Mouse (Mus musculus) embryonic facial prominence, embryonic 10.5 days (tissue): ENCODE data around the gene Tmem38b. TPM values are rescaled to one million over a fixed set of nuclear protein-coding genes. Genes with fewer than 3 reads are reported as not detected.

Source experiments
- DNase-seq: peaks from one replicate; pipeline ENCODE4 v3.0.0-alpha.2; 2017; ENCODE audit warnings: low spot score
- H3K27ac ChIP-seq: fragments of 300-500 bp; sonication (generic); replicated peaks from 2 replicates; pipeline ENCODE4 v1.5.1; 2016; ENCODE audit warnings: mild to moderate bottlenecking
- H3K27me3 ChIP-seq: fragments of 300-500 bp; sonication (generic); replicated peaks from 2 replicates; pipeline ENCODE4 v1.6.1; 2016; ENCODE audit warnings: low read depth, mild to moderate bottlenecking; ENCODE audit not compliant: poor library complexity, severe bottlenecking
- H3K36me3 ChIP-seq: fragments of 300-500 bp; sonication (generic); replicated peaks from 2 replicates; pipeline ENCODE4 v1.6.1; 2016; ENCODE audit warnings: mild to moderate bottlenecking, moderate library complexity
- H3K4me1 ChIP-seq: fragments of 300-500 bp; sonication (generic); 2 replicates; pipeline ENCODE4 v1.6.1; 2016
- H3K4me3 ChIP-seq: fragments of 300-500 bp; sonication (generic); 2 replicates; pipeline ENCODE4 v1.5.1; 2016; ENCODE audit warnings: mild to moderate bottlenecking, moderate library complexity
- H3K9me3 ChIP-seq: fragments of 300-500 bp; sonication (generic); 2 replicates; pipeline ENCODE4 v1.6.1; 2016; ENCODE audit warnings: mild to moderate bottlenecking
- WGBS: fragments of 180-500 bp; shearing (Covaris S2); methylation state at CpG from one replicate; pipeline ENCODE4 v1.1.7; 2016; 5-methylcytosine and 5-hydroxymethylcytosine counted together
- polyA plus RNA-seq: library from polyadenylated mRNA; unstranded; fragments of >200 nt; fragmentation: Nextera tagmentation; extraction: Ambion mirVana; gene quantifications from 2 replicates; pipeline ENCODE4 v1.2.1, GENCODE M21; 2016

Tmem38b gene
- polyA plus RNA-seq, 1 experiment from 2014 or later: 4.8 TPM

DNA sequence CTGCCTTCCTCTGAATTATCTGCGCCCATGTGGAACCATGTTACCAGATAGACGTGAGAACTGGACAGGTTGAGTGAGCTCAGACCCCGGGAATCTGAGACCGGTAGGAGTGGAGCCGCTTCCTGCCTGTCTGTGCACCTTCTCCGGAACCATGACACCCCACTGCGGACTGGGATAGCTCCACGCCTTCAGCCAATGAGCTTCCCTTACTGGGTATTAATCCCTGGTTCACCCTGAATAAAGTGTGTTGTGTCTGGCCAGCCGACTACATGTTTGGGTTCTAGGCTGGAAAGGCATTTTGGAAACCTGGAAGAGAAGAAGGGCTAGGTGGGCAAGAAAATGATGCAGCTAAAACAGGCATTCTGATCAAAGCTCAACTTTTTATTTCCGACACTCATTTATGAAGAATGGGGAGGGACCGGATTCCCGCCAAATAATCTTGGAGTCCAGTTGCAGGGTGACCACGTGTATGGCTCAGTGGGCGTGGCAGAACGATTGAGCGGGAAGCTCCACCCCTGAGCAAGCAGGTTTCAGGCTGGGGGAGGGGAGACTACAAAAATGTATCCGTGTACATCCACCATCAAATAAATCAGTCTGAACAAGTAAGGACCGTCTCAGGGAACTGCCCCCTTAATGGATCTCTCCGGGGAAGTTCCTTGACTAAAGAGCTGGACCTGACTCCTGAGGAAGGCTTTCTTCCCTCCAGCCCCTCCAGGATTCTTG, 38.4 kb downstream of the Tmem38b start:
- H3K27ac ChIP-seq: no peak overlapping the region
- H3K4me1 ChIP-seq: no peaks in the 10 kb centered on the region
- DNase-seq: no peak
- 0 out of 2 replicates have a peak, but pooled peaks cover 2% of the 10 kb centered on the region for H3K36me3 ChIP-seq
- H3K9me3 ChIP-seq: 0 out of 2 replicates have a peak, but pooled peaks cover 2% of the 10 kb centered on the region
- H3K4me3 ChIP-seq: no peak overlapping the region
- H3K27me3 ChIP-seq: no peaks in the 10 kb centered on the region
- WGBS: 88% methylated on average over 19 of the region's 19 CpGs

DNA sequence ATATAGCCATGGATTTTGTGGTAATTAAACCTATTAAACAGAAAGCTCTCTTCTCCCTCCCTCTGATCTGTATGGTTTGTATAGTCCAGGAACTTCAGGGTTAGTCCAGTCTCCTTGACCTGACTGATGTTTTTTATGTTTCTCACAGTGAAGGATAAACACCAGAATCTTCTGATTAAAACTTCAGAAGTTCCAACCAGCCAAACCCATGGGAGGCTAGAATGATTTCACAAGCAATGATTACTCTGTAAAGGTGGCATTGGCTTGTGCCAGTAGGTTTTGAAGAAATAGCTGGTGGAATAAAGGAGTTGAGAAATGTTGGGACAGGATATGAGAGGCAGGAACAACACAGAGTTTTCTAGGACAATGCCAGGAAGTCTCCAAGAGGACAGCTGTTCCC, 40.6 kb downstream of the Tmem38b start:
- no peaks in the 10 kb centered on the region for H3K4me1 ChIP-seq
- H3K27ac ChIP-seq: no peak overlapping the region
- H3K4me3 ChIP-seq: no peak overlapping the region
- DNase-seq: no peak
- 0 out of 2 replicates have a peak, but pooled peaks cover 2% of the 10 kb centered on the region for H3K36me3 ChIP-seq
- no peaks in the 10 kb centered on the region for H3K27me3 ChIP-seq
- H3K9me3 ChIP-seq: peaks cover 9% of the 10 kb centered on the region

DNA sequence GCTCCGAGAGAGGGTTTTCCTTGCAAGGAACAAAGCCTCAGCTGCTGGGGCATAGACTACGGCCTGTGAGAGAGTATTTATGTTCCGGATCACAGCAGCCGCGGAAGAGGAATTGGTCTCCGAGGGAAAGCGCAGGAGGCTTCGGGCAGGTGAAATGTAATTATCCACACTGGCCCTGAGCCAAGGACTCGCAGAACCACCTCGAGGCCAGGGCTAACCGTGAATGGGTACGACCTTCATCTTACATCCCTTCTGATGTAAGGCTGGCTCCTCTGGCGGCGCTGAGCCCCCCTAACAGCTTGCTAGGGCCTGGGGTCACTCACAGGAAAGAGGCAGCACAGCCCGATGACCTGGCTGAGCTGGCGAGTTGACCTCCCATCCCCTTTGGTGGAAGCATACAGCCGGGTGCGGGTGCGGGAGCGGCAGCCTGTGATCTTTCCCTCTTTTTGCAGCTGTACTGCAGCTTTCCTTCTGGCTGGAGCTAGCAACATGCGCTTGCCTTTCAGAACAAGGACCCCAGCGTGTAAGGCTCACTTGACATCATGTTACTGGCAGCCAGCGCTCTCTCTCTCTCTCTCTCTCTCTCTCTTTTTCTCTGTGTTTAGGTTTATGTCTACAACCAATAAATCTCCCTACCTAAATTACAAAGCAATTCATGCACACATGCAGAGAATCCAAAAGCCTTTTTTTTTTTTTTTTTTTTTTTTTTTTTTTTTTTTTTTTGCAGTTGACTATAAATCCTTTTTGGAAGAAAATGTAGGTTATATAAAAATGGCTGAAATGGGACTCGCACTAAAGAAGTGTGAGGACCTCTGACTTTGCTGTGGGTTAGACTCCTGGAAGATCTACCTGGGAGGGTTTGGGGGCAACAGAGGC, 52.9 kb downstream of the Tmem38b start:
- Histone ChIP-seq H3K27me3 (no peaks in the 10 kb centered on the region), H3K4me1 (peaks cover 10% of the 10 kb centered on the region), H3K4me3 (peak overlapping the region; percentile 36; the same call in 1 of the 2 replicates), H3K36me3 (no peaks in the 10 kb centered on the region), H3K27ac (no peak overlapping the region; the same call in 1 of the 2 replicates), H3K9me3 (no peaks in the 10 kb centered on the region)
- DNase-seq: peak; percentile 49
- WGBS: 41% methylated on average over 24 of the region's 24 CpGs

GRCm38 (mm10) chr4:53882921-53883682, 57.3 kb downstream of the Tmem38b start:
- Histone ChIP-seq H3K36me3 (no peaks in the 10 kb centered on the region), H3K4me1 (peaks cover 20% of the 10 kb centered on the region), H3K27ac (no peak overlapping the region), H3K9me3 (no peaks in the 10 kb centered on the region), H3K27me3 (no peaks in the 10 kb centered on the region), H3K4me3 (no peak overlapping the region)
- WGBS: 71% methylated on average over 17 of the region's 17 CpGs
- no peak for DNase-seq

- Histone ChIP-seq H3K9me3 (no peaks in the 10 kb centered on the region), H3K4me1 (peaks cover 13% of the 10 kb centered on the region), H3K27me3 (no peaks in the 10 kb centered on the region), H3K27ac (no peak overlapping the region), H3K36me3 (no peaks in the 10 kb centered on the region), H3K4me3 (no peak overlapping the region)
- DNase-seq: peak; percentile 30
- 69% methylated on average over 14 of the region's 14 CpGs for WGBS
Measured at GRCm38 (mm10) chr4:53884351-53885245, 58.8 kb downstream of the Tmem38b start.

DNA sequence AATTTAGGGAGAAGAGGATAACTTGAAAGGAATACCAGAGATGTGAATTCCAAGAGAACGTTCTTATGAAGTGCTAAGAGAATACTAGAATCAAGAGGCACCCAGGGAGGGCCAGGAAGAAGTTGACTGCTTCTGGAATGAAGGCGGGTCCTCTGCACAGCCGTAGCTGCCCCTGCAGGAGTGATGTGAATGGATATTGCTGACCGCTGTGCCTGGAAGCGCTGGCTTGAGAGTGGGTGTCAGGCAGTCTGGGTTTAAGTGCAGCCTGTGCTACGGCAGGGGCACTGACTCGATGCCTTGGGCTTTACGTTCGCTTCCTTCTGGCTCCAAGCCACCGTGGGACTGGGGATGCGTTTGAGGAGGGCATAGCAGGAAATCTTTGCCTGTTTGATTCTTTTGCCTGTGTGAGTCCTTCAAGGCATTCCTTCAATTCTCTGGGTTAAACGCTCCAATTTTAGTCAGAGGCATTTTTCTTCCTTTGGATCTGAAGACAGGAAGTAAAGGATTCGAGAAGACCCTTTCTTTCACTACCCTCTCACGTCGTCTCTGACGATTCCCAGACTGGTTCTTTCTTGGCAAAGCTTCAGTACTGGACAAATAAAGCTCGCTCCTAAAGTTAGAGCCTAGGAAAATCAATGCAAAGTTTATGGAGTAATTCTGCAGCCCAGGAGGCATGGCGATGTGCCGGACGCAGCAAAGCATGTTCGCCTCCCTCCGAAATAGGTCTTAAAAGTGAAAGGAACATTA, 60.7 kb downstream of the Tmem38b start:
- 54% methylated on average over 22 of the region's 22 CpGs for WGBS
- DNase-seq: no peak
- Histone ChIP-seq H3K4me3 (no peak overlapping the region), H3K9me3 (no peaks in the 10 kb centered on the region), H3K27me3 (no peaks in the 10 kb centered on the region), H3K4me1 (peaks cover 13% of the 10 kb centered on the region), H3K36me3 (no peaks in the 10 kb centered on the region), H3K27ac (0 out of 2 replicates have a peak overlapping the region, but pooled peaks have one; percentile 1)

DNA sequence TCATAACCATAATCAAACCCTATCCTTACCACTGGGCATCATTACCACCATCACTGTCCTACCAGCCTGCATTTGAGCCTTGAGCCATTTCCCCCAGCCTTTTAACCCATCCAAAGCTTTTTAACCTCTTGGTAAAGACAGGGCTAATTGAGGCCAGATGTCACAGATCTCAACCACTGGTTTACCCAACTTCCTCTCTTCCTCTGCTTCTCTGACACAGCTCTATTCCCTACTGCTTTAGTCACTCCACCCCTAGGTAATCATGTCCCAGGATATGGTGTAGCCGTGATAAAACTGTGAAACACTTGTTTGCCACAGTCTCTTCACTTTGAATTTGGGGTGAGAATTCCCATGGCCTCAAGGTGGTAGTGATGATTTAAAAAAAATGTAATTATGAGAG, 69.5 kb downstream of the Tmem38b start:
- Histone ChIP-seq H3K27ac (no peak overlapping the region), H3K9me3 (no peaks in the 10 kb centered on the region), H3K27me3 (no peaks in the 10 kb centered on the region), H3K4me3 (no peak overlapping the region), H3K4me1 (peaks cover 8% of the 10 kb centered on the region), H3K36me3 (no peaks in the 10 kb centered on the region)
- WGBS: 40% methylated on average over 1 of the region's 1 CpGs
- no peak for DNase-seq

- Histone ChIP-seq H3K27ac (no peak overlapping the region), H3K4me3 (no peak overlapping the region), H3K36me3 (no peaks in the 10 kb centered on the region), H3K27me3 (no peaks in the 10 kb centered on the region), H3K9me3 (no peaks in the 10 kb centered on the region), H3K4me1 (peaks cover 8% of the 10 kb centered on the region)
- no peak for DNase-seq
- WGBS: 86% methylated on average over 7 of the region's 7 CpGs
Measured at GRCm38 (mm10) chr4:53896150-53896833, 70.4 kb downstream of the Tmem38b start.

- 58% methylated on average over 6 of the region's 6 CpGs for WGBS
- no peak overlapping the region for H3K27ac ChIP-seq
- H3K4me3 ChIP-seq: no peak overlapping the region
- DNase-seq: no peak
- no peaks in the 10 kb centered on the region for H3K27me3 ChIP-seq
- peaks cover 3% of the 10 kb centered on the region for H3K4me1 ChIP-seq
- H3K36me3 ChIP-seq: no peaks in the 10 kb centered on the region
- no peaks in the 10 kb centered on the region for H3K9me3 ChIP-seq
Measured at GRCm38 (mm10) chr4:53900386-53900971, 74.6 kb downstream of the Tmem38b start.

DNA sequence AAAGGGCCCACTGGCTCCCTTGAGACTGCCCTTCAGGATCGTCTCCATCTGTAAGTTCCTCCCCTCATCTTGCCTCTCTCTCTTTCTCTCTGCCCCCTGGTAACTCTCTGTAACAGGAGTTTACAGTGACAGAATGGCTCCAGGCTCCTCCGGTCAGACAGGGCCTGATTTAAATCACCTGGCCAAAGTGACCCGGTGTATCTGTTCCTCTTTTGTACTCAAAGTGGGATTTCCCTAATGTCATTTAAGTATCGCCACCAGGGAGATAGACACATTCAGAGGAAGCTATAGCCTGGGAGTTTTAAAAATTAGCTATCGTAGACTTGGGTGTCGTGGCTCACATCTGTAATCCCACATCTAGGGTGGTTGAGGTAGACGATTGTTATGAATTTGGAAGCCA, 78.5 kb downstream of the Tmem38b start:
- H3K36me3 ChIP-seq: no peaks in the 10 kb centered on the region
- H3K4me3 ChIP-seq: no peak overlapping the region
- H3K27ac ChIP-seq: no peak overlapping the region
- DNase-seq: no peak
- H3K4me1 ChIP-seq: no peaks in the 10 kb centered on the region
- H3K9me3 ChIP-seq: no peaks in the 10 kb centered on the region
- 82% methylated on average over 7 of the region's 7 CpGs for WGBS
- H3K27me3 ChIP-seq: no peaks in the 10 kb centered on the region
